Mouse (Mus musculus) lung, embryonic 15.5 days (tissue): ENCODE results near the gene Stim1. TPM values are rescaled to one million over a fixed set of nuclear protein-coding genes. Genes with fewer than 3 reads are reported as not detected.

ENCODE experiments used
- ATAC-seq: fragments of 200-750 bp; cut with Nextera tagmentation; 2 replicates; pipeline ENCODE4 v1.8.0; 2017; ENCODE audit warnings: moderate number of reproducible peaks, borderline replicate concordance; ENCODE audit not compliant: low FRiP score, low TSS enrichment; ENCODE audit errors: extremely low read depth
- H3K27ac ChIP-seq: fragments of 300-500 bp; sonication (generic); 2 replicates; pipeline ENCODE4 v1.5.1; 2015; ENCODE audit warnings: moderate library complexity, mild to moderate bottlenecking, inconsistent platforms
- H3K27me3 ChIP-seq: fragments of 300-500 bp; sonication (generic); 2 replicates; pipeline ENCODE4 v1.6.1; 2015; ENCODE audit warnings: inconsistent platforms
- H3K36me3 ChIP-seq: fragments of 300-500 bp; sonication (generic); 2 replicates; pipeline ENCODE4 v1.6.1; 2015; ENCODE audit warnings: inconsistent platforms
- H3K4me1 ChIP-seq: fragments of 300-500 bp; sonication (generic); 2 replicates; pipeline ENCODE4 v1.6.1; 2015; ENCODE audit warnings: inconsistent platforms
- H3K4me2 ChIP-seq: fragments of 300-500 bp; sonication (generic); 2 replicates; pipeline ENCODE4 v1.6.1; 2015; ENCODE audit warnings: inconsistent platforms, mild to moderate bottlenecking, moderate library complexity
- H3K4me3 ChIP-seq: fragments of 300-500 bp; sonication (generic); 2 replicates; pipeline ENCODE4 v1.5.1; 2015; ENCODE audit warnings: mild to moderate bottlenecking, inconsistent platforms
- H3K9ac ChIP-seq: fragments of 300-500 bp; sonication (generic); 2 replicates; pipeline ENCODE4 v1.6.1; 2015; ENCODE audit warnings: inconsistent platforms
- H3K9me3 ChIP-seq: fragments of 300-500 bp; sonication (generic); 2 replicates; pipeline ENCODE4 v1.6.1; 2016; ENCODE audit warnings: inconsistent platforms
- WGBS: fragments of 180-500 bp; shearing (Covaris S2); methylation state at CpG from one replicate; pipeline ENCODE4 v1.1.7; 2015; 5-methylcytosine and 5-hydroxymethylcytosine counted together
- polyA plus RNA-seq: library from polyadenylated mRNA; unstranded; fragments of >200 nt; fragmentation: Nextera tagmentation; extraction: Ambion mirVana; gene quantifications from 2 replicates; pipeline ENCODE4 v1.2.1, GENCODE M21; 2015

Stim1 gene
- polyA plus RNA-seq, 1 experiment from 2014 or later, result 20.1 TPM

DNA sequence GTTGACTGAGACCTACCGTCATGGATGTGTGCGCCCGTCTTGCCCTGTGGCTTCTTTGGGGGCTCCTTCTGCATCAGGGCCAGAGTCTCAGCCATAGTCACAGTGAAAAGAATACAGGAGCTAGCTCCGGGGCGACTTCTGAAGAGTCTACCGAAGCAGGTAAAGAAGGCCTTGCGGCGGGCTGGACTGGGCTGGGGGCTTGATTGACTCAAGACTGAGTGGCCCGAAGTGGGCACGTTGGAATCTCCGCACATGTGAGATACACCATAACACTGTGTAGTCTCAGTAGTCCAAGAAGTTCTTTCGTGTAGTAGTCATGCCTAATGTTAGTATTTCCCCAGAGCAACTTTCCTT is 766 bp downstream of the Stim1 start:
- H3K4me3 ChIP-seq, result peak overlapping the region; percentile 72
- H3K36me3 ChIP-seq, result no peaks in the 10 kb centered on the region
- H3K9ac ChIP-seq, result peak overlapping the region; percentile 67
- ATAC-seq, result no peak
- peaks cover 14% of the 10 kb centered on the region; the same call in 1 of the 2 replicates for H3K4me1 ChIP-seq
- 12% methylated on average over 12 of the region's 12 CpGs for WGBS
- H3K9me3 ChIP-seq, result no peaks in the 10 kb centered on the region
- H3K27me3 ChIP-seq, result no peaks in the 10 kb centered on the region
- no peak overlapping the region for H3K27ac ChIP-seq
- peak overlapping the region; percentile 84 for H3K4me2 ChIP-seq

- ATAC-seq, result no peak
- WGBS, result 56% methylated on average over 3 of the region's 3 CpGs
- Histone ChIP-seq H3K9ac (no peak overlapping the region), H3K4me1 (peaks cover 8% of the 10 kb centered on the region; the same call in 1 of the 2 replicates), H3K27ac (no peak overlapping the region), H3K4me2 (no peak overlapping the region), H3K4me3 (no peak overlapping the region), H3K9me3 (no peaks in the 10 kb centered on the region), H3K36me3 (no peaks in the 10 kb centered on the region), H3K27me3 (no peaks in the 10 kb centered on the region)
Measured at GRCm38 (mm10) chr7:102272422-102272948, 4.9 kb downstream of the Stim1 start.

GRCm38 (mm10) chr7:102281403-102281802 is 13.8 kb downstream of the Stim1 start:
- no peaks in the 10 kb centered on the region for H3K36me3 ChIP-seq
- no peak overlapping the region for H3K27ac ChIP-seq
- ATAC-seq, result no peak
- no peaks in the 10 kb centered on the region for H3K27me3 ChIP-seq
- 95% methylated on average over 1 of the region's 1 CpGs for WGBS
- no peak overlapping the region for H3K4me3 ChIP-seq
- no peak overlapping the region for H3K9ac ChIP-seq
- H3K4me1 ChIP-seq, result 0 out of 2 replicates have a peak, but pooled peaks cover 5% of the 10 kb centered on the region
- H3K9me3 ChIP-seq, result no peaks in the 10 kb centered on the region
- no peak overlapping the region for H3K4me2 ChIP-seq

DNA sequence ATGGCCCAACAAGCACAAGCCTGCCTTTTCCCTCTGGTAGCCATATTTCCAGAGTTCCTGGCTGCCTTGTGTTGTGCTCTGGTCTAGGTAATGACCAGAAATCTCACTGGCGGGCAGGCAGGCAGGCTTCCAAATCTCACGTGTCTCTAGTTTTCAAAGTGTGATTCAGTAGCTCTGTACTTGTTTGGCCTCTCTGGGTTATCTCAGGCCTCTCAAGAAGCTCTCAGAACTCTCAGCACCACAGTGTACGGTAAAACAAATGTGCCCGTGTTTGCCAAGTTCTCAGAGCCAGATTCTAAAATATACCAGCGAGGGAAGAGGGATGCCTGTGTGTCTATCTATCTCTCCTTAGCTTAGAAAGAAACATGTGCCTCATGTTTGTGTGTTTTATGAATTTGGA is 14.7 kb downstream of the Stim1 start:
- no peak overlapping the region for H3K4me3 ChIP-seq
- H3K4me2 ChIP-seq, result no peak overlapping the region
- no peak overlapping the region for H3K27ac ChIP-seq
- ATAC-seq, result no peak
- H3K36me3 ChIP-seq, result no peaks in the 10 kb centered on the region
- H3K9ac ChIP-seq, result no peak overlapping the region
- no peaks in the 10 kb centered on the region for H3K9me3 ChIP-seq
- 0 out of 2 replicates have a peak, but pooled peaks cover 5% of the 10 kb centered on the region for H3K4me1 ChIP-seq
- H3K27me3 ChIP-seq, result no peaks in the 10 kb centered on the region
- WGBS, result 42% methylated on average over 5 of the region's 5 CpGs

GRCm38 (mm10) chr7:102289466-102289865 is 21.9 kb downstream of the Stim1 start:
- no peak overlapping the region for H3K9ac ChIP-seq
- H3K27me3 ChIP-seq, result no peaks in the 10 kb centered on the region
- no peaks in the 10 kb centered on the region for H3K9me3 ChIP-seq
- WGBS, result 80% methylated on average over 6 of the region's 6 CpGs
- H3K4me2 ChIP-seq, result no peak overlapping the region
- no peak overlapping the region for H3K27ac ChIP-seq
- H3K36me3 ChIP-seq, result no peaks in the 10 kb centered on the region
- no peak for ATAC-seq
- H3K4me3 ChIP-seq, result no peak overlapping the region
- no peaks in the 10 kb centered on the region for H3K4me1 ChIP-seq

DNA sequence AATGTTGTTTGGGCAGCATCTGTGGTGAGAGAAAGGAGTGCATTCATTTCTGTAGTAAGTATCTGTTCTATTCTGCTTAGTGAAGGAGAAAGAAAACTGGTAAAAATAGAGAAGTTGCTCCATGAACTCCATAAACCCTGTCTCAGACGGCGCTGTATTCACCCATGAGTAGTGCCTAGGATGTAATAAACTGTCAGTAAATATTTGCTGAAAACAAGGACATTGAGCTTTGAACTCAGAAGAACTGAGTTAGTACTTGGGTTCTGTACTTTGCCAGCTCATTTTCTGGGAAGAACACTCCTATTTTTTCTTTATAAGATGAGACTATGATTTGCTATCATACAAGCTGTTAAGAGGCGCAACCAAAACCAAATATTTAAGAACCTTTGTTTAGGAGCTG is 24.6 kb downstream of the Stim1 start:
- no peak for ATAC-seq
- no peak overlapping the region for H3K4me2 ChIP-seq

GRCm38 (mm10) chr7:102293234-102293633 is 25.6 kb downstream of the Stim1 start:
- Histone ChIP-seq H3K27ac (no peak overlapping the region), H3K4me2 (no peak overlapping the region), H3K4me3 (no peak overlapping the region), H3K27me3 (no peaks in the 10 kb centered on the region), H3K9ac (no peak overlapping the region), H3K36me3 (no peaks in the 10 kb centered on the region), H3K4me1 (no peaks in the 10 kb centered on the region), H3K9me3 (no peaks in the 10 kb centered on the region)
- ATAC-seq, result no peak
- WGBS, result 26% methylated on average over 2 of the region's 2 CpGs

More for the DNA sequence above, 24.6 kb downstream of the Stim1 start:
- H3K9me3 ChIP-seq, result no peaks in the 10 kb centered on the region
- no peak overlapping the region for H3K9ac ChIP-seq
- WGBS, result 82% methylated on average over 3 of the region's 3 CpGs
- H3K27ac ChIP-seq, result no peak overlapping the region
- no peaks in the 10 kb centered on the region for H3K4me1 ChIP-seq
- no peaks in the 10 kb centered on the region for H3K36me3 ChIP-seq
- H3K4me3 ChIP-seq, result no peak overlapping the region
- no peaks in the 10 kb centered on the region for H3K27me3 ChIP-seq

DNA sequence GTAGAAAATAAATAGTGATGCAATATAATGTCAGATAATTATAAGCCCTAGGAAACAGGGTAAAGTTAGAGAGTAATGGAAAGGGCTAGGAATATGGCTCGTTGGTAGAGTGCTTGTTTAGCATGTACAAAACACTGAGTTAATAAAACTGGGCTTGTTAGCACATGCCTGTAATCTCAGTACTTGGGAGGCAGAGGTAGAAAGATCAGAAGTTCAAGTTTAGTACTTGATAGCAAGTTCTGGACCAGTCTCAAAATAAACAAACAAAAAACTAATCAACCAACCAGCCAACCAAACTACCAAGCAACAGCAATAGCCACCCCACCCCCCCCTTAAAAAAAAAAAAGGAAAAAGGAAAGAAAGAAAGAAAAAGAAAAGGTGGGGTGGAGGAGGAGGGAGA is 33.2 kb downstream of the Stim1 start:
- no peak for ATAC-seq
- 65% methylated on average over 1 of the region's 1 CpGs for WGBS

GRCm38 (mm10) chr7:102302471-102302870 is 34.9 kb downstream of the Stim1 start:
- 87% methylated on average over 4 of the region's 4 CpGs for WGBS
- ATAC-seq, result no peak
- H3K27ac ChIP-seq, result no peak overlapping the region

More for the DNA sequence above, 33.2 kb downstream of the Stim1 start:
- Histone ChIP-seq H3K36me3 (no peaks in the 10 kb centered on the region), H3K9me3 (no peaks in the 10 kb centered on the region), H3K4me1 (no peaks in the 10 kb centered on the region), H3K4me3 (no peak overlapping the region), H3K27me3 (no peaks in the 10 kb centered on the region), H3K27ac (no peak overlapping the region), H3K9ac (no peak overlapping the region), H3K4me2 (no peak overlapping the region)

DNA sequence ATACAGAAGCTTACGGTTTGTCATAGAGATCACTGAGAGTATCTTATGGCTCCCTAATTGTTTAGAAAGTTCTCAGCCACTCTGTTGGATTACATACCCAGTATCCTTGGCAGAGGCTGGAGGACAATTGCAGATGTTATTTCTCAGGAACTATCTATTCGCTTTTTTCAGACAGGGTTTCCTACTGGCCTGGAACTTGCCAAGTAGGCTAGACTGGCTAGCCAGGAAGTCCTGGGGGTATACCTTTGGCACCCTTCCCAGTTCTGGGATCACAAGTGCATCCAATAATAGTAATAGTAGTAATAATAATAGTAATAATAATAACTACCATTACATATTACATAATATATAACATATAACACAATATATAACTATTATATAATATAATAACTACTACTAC is 38.0 kb downstream of the Stim1 start:
- Histone ChIP-seq H3K4me3 (no peak overlapping the region), H3K4me2 (no peak overlapping the region), H3K27ac (no peak overlapping the region), H3K9ac (no peak overlapping the region), H3K9me3 (no peaks in the 10 kb centered on the region), H3K4me1 (no peaks in the 10 kb centered on the region), H3K27me3 (no peaks in the 10 kb centered on the region), H3K36me3 (no peaks in the 10 kb centered on the region)
- 62% methylated on average over 2 of the region's 2 CpGs for WGBS
- ATAC-seq, result no peak

More at GRCm38 (mm10) chr7:102302471-102302870, 34.9 kb downstream of the Stim1 start:
- no peaks in the 10 kb centered on the region for H3K4me1 ChIP-seq
- H3K27me3 ChIP-seq, result no peaks in the 10 kb centered on the region
- no peaks in the 10 kb centered on the region for H3K36me3 ChIP-seq
- H3K9me3 ChIP-seq, result no peaks in the 10 kb centered on the region
- no peak overlapping the region for H3K4me2 ChIP-seq
- no peak overlapping the region for H3K4me3 ChIP-seq
- no peak overlapping the region for H3K9ac ChIP-seq

DNA sequence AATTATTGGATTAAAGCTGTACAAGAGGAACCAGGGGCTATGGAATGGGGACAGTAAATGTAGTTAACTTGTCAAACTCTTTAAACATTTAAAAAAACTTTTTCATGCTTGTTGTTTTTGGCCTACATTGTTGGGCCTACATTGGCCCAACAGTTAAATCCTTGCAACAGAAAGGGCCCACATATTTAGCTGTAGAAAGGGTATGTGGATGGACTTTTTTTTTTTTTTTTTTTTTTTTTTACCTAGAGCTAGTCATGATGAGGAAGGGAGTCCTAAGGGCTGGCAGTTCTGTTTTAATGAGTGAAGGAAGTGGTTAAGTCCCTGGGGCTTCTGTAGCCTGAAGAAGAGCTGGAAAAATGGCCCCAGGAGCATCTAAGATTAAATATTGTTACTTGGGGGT is 42.7 kb downstream of the Stim1 start:
- no peaks in the 10 kb centered on the region for H3K4me1 ChIP-seq
- H3K36me3 ChIP-seq, result no peaks in the 10 kb centered on the region
- no peak overlapping the region for H3K9ac ChIP-seq
- H3K9me3 ChIP-seq, result no peaks in the 10 kb centered on the region
- ATAC-seq, result no peak
- H3K4me3 ChIP-seq, result no peak overlapping the region
- H3K27ac ChIP-seq, result no peak overlapping the region
- no peaks in the 10 kb centered on the region for H3K27me3 ChIP-seq
- no peak overlapping the region for H3K4me2 ChIP-seq

GRCm38 (mm10) chr7:102310821-102311220 is 43.2 kb downstream of the Stim1 start:
- H3K4me2 ChIP-seq, result no peak overlapping the region
- H3K27me3 ChIP-seq, result no peaks in the 10 kb centered on the region
- no peak overlapping the region for H3K4me3 ChIP-seq
- H3K9me3 ChIP-seq, result no peaks in the 10 kb centered on the region
- no peak overlapping the region for H3K9ac ChIP-seq
- WGBS, result 89% methylated on average over 5 of the region's 5 CpGs
- H3K27ac ChIP-seq, result no peak overlapping the region
- no peaks in the 10 kb centered on the region for H3K36me3 ChIP-seq
- no peaks in the 10 kb centered on the region for H3K4me1 ChIP-seq
- no peak for ATAC-seq
